Mouse (Mus musculus): Measurements from ENCODE around the gene Epha6. TPM values are rescaled to one million over a fixed set of nuclear protein-coding genes. Genes with fewer than 3 reads are reported as not detected.
A peak's percentile ranks its signal among the peaks of the same experiment; 100 is the strongest.

Epha6 gene
- polyA plus RNA-seq (2016; fragmentation: Nextera tagmentation; extraction: Ambion mirVana) = not detected in 2 replicates

- Histone ChIP-seq H3K4me3 (peak within 1 kb of the TSS; percentile 17), H3K27ac (no peak within 1 kb of the TSS), H3K9ac (no peak within 1 kb of the TSS), H3K27me3 (replicated peaks) (peaks cover 29% of the 10 kb centered on the region), H3K36me3 (no peaks in the 10 kb centered on the region), H3K4me2 (peak within 1 kb of the TSS; percentile 46), H3K9me3 (replicated peaks) (no peaks in the 10 kb centered on the region), H3K4me1 (no peaks in the 10 kb centered on the region)
- ATAC-seq = no peak
- WGBS (ENCODE audit: insufficient replicate concordance) = 2% methylated on average over 44 of the region's 45 CpGs
Measured at GRCm38 (mm10) chr16:60605061-60605831, at the start of gene Epha6. Gene Epha6 (minus strand): TSS chr16:60605531.

- no peak overlapping the region for H3K9ac ChIP-seq
- H3K4me3 ChIP-seq = no peak overlapping the region
- no peaks in the 10 kb centered on the region for H3K27me3 ChIP-seq (replicated peaks)
- no peaks in the 10 kb centered on the region for H3K9me3 ChIP-seq (replicated peaks)
- no peaks in the 10 kb centered on the region for H3K4me1 ChIP-seq
- ATAC-seq = no peak
- H3K36me3 ChIP-seq = no peaks in the 10 kb centered on the region
- no peak overlapping the region for H3K4me2 ChIP-seq
- H3K27ac ChIP-seq = no peak overlapping the region
Measured at GRCm38 (mm10) chr16:60651716-60652115, 46.4 kb upstream of the Epha6 start.

GRCm38 (mm10) chr16:60628091-60628490 lies 22.8 kb upstream of the Epha6 start:
- H3K9me3 ChIP-seq (replicated peaks) = no peaks in the 10 kb centered on the region
- H3K4me3 ChIP-seq = no peak overlapping the region
- no peaks in the 10 kb centered on the region for H3K27me3 ChIP-seq (replicated peaks)
- no peak overlapping the region for H3K27ac ChIP-seq
- no peak overlapping the region for H3K9ac ChIP-seq
- no peaks in the 10 kb centered on the region for H3K36me3 ChIP-seq
- H3K4me1 ChIP-seq = no peaks in the 10 kb centered on the region
- no peak overlapping the region for H3K4me2 ChIP-seq
- ATAC-seq = no peak

- Histone ChIP-seq H3K27ac (no peak overlapping the region), H3K4me2 (peak overlapping the region; percentile 46), H3K36me3 (no peaks in the 10 kb centered on the region), H3K4me3 (peak overlapping the region; percentile 11), H3K4me1 (no peaks in the 10 kb centered on the region), H3K9ac (no peak overlapping the region), H3K27me3 (replicated peaks) (peaks cover 29% of the 10 kb centered on the region), H3K9me3 (replicated peaks) (no peaks in the 10 kb centered on the region)
- ATAC-seq = peak; percentile 30; the same call in 1 of the 2 replicates
- 3% methylated on average over 38 of the region's 38 CpGs for WGBS (ENCODE audit: insufficient replicate concordance)
Measured at GRCm38 (mm10) chr16:60605832-60606583, 677 bp upstream of the Epha6 start.

- 0 out of 2 replicates have a peak overlapping the region, but pooled peaks have one; percentile 17 for H3K4me3 ChIP-seq
- H3K9me3 ChIP-seq (replicated peaks) = no peaks in the 10 kb centered on the region
- no peak overlapping the region for H3K27ac ChIP-seq
- H3K4me1 ChIP-seq = no peaks in the 10 kb centered on the region
- H3K9ac ChIP-seq = no peak overlapping the region
- H3K4me2 ChIP-seq = peak overlapping the region; percentile 46
- no peak for ATAC-seq
- 4% methylated on average over 10 of the region's 10 CpGs for WGBS (ENCODE audit: insufficient replicate concordance)
- no peaks in the 10 kb centered on the region for H3K36me3 ChIP-seq
- peaks cover 29% of the 10 kb centered on the region for H3K27me3 ChIP-seq (replicated peaks)
Measured at GRCm38 (mm10) chr16:60604613-60605012, 718 bp downstream of the Epha6 start.

- H3K4me2 ChIP-seq = no peak overlapping the region
- no peak for ATAC-seq
- no peaks in the 10 kb centered on the region for H3K4me1 ChIP-seq
- H3K4me3 ChIP-seq = no peak overlapping the region
- H3K27me3 ChIP-seq (replicated peaks) = no peaks in the 10 kb centered on the region
- 59% methylated on average over 3 of the region's 3 CpGs for WGBS (ENCODE audit: insufficient replicate concordance)
- no peak overlapping the region for H3K9ac ChIP-seq
- H3K9me3 ChIP-seq (replicated peaks) = no peaks in the 10 kb centered on the region
- H3K27ac ChIP-seq = no peak overlapping the region
- H3K36me3 ChIP-seq = no peaks in the 10 kb centered on the region
Measured at GRCm38 (mm10) chr16:60585322-60585721, 20.0 kb downstream of the Epha6 start.

- H3K4me2 ChIP-seq = no peak overlapping the region
- no peaks in the 10 kb centered on the region for H3K36me3 ChIP-seq
- no peaks in the 10 kb centered on the region for H3K27me3 ChIP-seq (replicated peaks)
- no peak overlapping the region for H3K4me3 ChIP-seq
- H3K27ac ChIP-seq = no peak overlapping the region
- no peaks in the 10 kb centered on the region for H3K4me1 ChIP-seq
- WGBS (ENCODE audit: insufficient replicate concordance) = 77% methylated on average over 7 of the region's 7 CpGs
- no peak for ATAC-seq
- H3K9ac ChIP-seq = no peak overlapping the region
- H3K9me3 ChIP-seq (replicated peaks) = no peaks in the 10 kb centered on the region
Measured at GRCm38 (mm10) chr16:60584695-60585094, 20.6 kb downstream of the Epha6 start.

- H3K9me3 ChIP-seq (replicated peaks) = no peaks in the 10 kb centered on the region
- no peak overlapping the region for H3K9ac ChIP-seq
- no peak overlapping the region for H3K27ac ChIP-seq
- H3K4me1 ChIP-seq = no peaks in the 10 kb centered on the region
- no peak overlapping the region for H3K4me2 ChIP-seq
- no peak overlapping the region for H3K4me3 ChIP-seq
- no peaks in the 10 kb centered on the region for H3K36me3 ChIP-seq
- WGBS (ENCODE audit: insufficient replicate concordance) = 52% methylated on average over 2 of the region's 2 CpGs
- no peaks in the 10 kb centered on the region for H3K27me3 ChIP-seq (replicated peaks)
- ATAC-seq = no peak
Measured at GRCm38 (mm10) chr16:60570546-60570945, 34.8 kb downstream of the Epha6 start.

- Histone ChIP-seq H3K27me3 (replicated peaks) (no peaks in the 10 kb centered on the region), H3K36me3 (no peaks in the 10 kb centered on the region), H3K4me2 (no peak overlapping the region), H3K9me3 (replicated peaks) (no peaks in the 10 kb centered on the region), H3K9ac (no peak overlapping the region), H3K4me3 (no peak overlapping the region), H3K4me1 (no peaks in the 10 kb centered on the region), H3K27ac (no peak overlapping the region)
- WGBS (ENCODE audit: insufficient replicate concordance) = 60% methylated on average over 4 of the region's 4 CpGs
- ATAC-seq = no peak
Measured at GRCm38 (mm10) chr16:60544385-60544784, 60.9 kb downstream of the Epha6 start.

GRCm38 (mm10) chr16:60538233-60538632 lies 67.1 kb downstream of the Epha6 start:
- H3K4me3 ChIP-seq = no peak overlapping the region
- no peaks in the 10 kb centered on the region for H3K4me1 ChIP-seq
- no peaks in the 10 kb centered on the region for H3K36me3 ChIP-seq
- H3K4me2 ChIP-seq = no peak overlapping the region
- H3K9me3 ChIP-seq (replicated peaks) = no peaks in the 10 kb centered on the region
- H3K27me3 ChIP-seq (replicated peaks) = no peaks in the 10 kb centered on the region
- no peak overlapping the region for H3K9ac ChIP-seq
- ATAC-seq = no peak
- H3K27ac ChIP-seq = no peak overlapping the region

- Histone ChIP-seq H3K9ac (no peak overlapping the region), H3K27me3 (replicated peaks) (no peaks in the 10 kb centered on the region), H3K4me3 (no peak overlapping the region), H3K36me3 (no peaks in the 10 kb centered on the region), H3K4me2 (no peak overlapping the region), H3K9me3 (replicated peaks) (no peaks in the 10 kb centered on the region), H3K27ac (no peak overlapping the region), H3K4me1 (no peaks in the 10 kb centered on the region)
- 69% methylated on average over 3 of the region's 3 CpGs for WGBS (ENCODE audit: insufficient replicate concordance)
- no peak for ATAC-seq
Measured at GRCm38 (mm10) chr16:60509707-60510106, 95.6 kb downstream of the Epha6 start.

GRCm38 (mm10) chr16:60499567-60499966 lies 105.8 kb downstream of the Epha6 start:
- ATAC-seq = 0 out of 2 replicates have a peak, but pooled peaks have one; percentile 32
- H3K4me3 ChIP-seq = no peak overlapping the region
- H3K4me2 ChIP-seq = no peak overlapping the region

More at GRCm38 (mm10) chr16:60499567-60499966, 105.8 kb downstream of the Epha6 start:
- no peaks in the 10 kb centered on the region for H3K36me3 ChIP-seq
- WGBS (ENCODE audit: insufficient replicate concordance) = 67% methylated on average over 1 of the region's 1 CpGs
- H3K9me3 ChIP-seq (replicated peaks) = no peaks in the 10 kb centered on the region
- no peaks in the 10 kb centered on the region for H3K4me1 ChIP-seq
- H3K27me3 ChIP-seq (replicated peaks) = no peaks in the 10 kb centered on the region
- no peak overlapping the region for H3K9ac ChIP-seq
- no peak overlapping the region for H3K27ac ChIP-seq
